Mouse (Mus musculus) bone marrow, adult 2 months (tissue): ENCODE measurements at regions not wholly inside any gene's neighbourhood (a gene's known extent, or its start where the extent isn't known, plus 50 kb on each side); places are given as distances from the start of the nearest gene placed in this dataset.
A peak's percentile ranks its signal among the peaks of the same experiment; 100 is the strongest.

ENCODE experiments used
- H3K27ac ChIP-seq: fragments of 200-500 bp; 2 replicates; pipeline ENCODE4 v1.5.1; 2012; ENCODE audit warnings: low read depth, mild to moderate bottlenecking, control low read depth, inconsistent platforms, low read length; ENCODE audit not compliant: control insufficient read depth, poor library complexity, insufficient read depth
- H3K4me1 ChIP-seq: fragments of 200-500 bp; 2 replicates; pipeline ENCODE4 v1.6.1; 2011; ENCODE audit warnings: low read length; ENCODE audit not compliant: control insufficient read depth, insufficient read depth
- H3K4me3 ChIP-seq: fragments of 200-500 bp; replicated peaks from 2 replicates; pipeline ENCODE3; 2011; ENCODE audit warnings: mild to moderate bottlenecking, low read depth, low read length, control low read depth; ENCODE audit not compliant: control insufficient read depth
- CTCF ChIP-seq: fragments of 200-500 bp; IDR thresholded peaks from 2 replicates; pipeline ENCODE4 v1.5.1; 2011; ENCODE audit warnings: low read length, control low read depth; ENCODE audit not compliant: control insufficient read depth, insufficient read depth
- POLR2A ChIP-seq: fragments of 200-500 bp; IDR thresholded peaks from 2 replicates; pipeline ENCODE4 v1.6.1; 2011; ENCODE audit warnings: low read depth, mild to moderate bottlenecking, control low read depth, low read length, borderline replicate concordance; ENCODE audit not compliant: control insufficient read depth
- WGBS: fragments of 180-500 bp; shearing (Covaris S2); methylation state at CpG from one replicate; pipeline ENCODE4 v1.1.7; 2018; 5-methylcytosine and 5-hydroxymethylcytosine counted together

DNA sequence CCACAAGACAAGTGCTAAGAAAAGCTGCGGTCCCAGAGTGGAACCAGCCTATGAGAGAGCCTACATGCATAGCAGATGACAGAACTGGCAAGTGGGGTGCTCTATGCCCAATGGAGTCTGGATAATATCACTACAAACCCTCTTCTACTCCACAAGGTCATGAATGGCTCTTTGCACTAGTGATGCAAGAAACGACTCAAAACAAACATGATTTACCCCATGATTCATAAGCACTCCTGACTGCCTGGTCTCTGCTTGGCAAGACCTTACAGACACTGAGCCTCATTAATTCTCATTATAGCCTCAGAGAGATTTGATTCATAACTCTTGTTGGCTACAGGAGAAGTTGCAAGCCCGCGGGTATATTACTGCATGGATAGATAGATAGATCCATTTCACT, 139.1 kb downstream of the Ttc8 start:
- TF ChIP-seq CTCF (no peak), POLR2A (no peak)
- H3K27ac ChIP-seq: no peak overlapping the region
- 86% methylated on average over 4 of the region's 4 CpGs for WGBS

DNA sequence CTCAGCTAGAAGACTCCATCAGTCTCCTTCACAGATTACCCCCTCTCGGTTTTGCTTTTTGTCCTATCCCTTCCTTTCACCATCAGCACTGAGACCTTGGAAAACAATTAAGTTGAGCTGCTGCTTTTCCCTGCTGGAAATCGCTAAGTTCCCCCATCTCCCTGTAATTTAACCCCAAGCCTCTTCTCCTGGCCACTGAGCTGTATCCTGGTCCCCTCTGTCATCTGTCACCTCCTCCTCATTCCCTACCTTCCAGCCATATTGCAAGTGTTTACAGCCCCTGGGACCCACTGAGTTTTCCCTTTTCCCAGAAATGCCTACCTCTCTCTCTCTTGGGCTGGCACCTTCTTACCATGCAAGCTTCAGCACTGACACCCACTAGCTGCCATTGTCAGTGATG, 140.3 kb downstream of the Ttc8 start:
- Histone ChIP-seq H3K4me3 (no peak overlapping the region), H3K4me1 (no peaks in the 10 kb centered on the region), H3K27ac (no peak overlapping the region)
- TF ChIP-seq CTCF: no peak
- no peak for TF ChIP-seq POLR2A
- 72% methylated on average over 2 of the region's 2 CpGs for WGBS

More for the DNA sequence above, 139.1 kb downstream of the Ttc8 start:
- Histone ChIP-seq H3K4me1 (no peaks in the 10 kb centered on the region), H3K4me3 (no peak overlapping the region)

DNA sequence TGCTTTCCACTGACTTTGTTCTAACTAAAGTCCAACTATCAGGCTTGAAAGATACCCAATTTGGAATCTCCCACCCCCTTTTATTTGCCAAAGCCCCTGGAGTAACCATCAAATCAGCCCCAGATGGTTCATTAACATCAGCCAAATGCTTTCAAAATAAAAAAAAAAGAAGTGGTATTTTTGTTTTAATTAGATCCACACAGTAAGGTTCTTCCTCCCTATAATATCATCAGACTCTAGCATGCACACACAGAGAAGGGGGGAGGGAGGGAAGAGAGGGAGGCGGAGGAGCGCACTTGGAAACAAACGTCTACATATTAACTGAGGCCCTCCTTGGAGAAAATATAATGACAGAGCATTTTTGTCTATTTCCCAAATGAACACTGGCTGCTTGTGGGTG, 143.1 kb downstream of the Ttc8 start:
- no peak for TF ChIP-seq POLR2A
- TF ChIP-seq CTCF: no peak

DNA sequence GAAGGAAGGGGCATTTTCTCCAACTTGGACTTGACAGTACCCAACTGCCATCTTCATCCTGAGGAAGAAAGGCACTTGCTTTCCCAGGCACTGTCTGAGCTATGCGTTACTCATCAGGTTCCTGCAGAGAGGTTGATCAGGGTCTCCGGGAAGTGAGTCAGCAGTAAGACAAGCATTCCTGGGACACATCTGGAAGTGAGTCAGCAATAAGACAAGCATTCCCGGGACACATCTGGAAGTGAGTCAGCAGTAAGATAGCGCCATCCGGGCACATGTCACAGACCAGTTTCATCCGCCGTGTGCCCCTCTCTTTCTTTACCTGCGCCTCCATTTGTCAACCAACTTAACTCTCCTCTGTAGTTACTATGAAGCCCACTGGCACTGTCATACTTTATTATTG, 143.5 kb downstream of the Ttc8 start:
- TF ChIP-seq CTCF (no peak), POLR2A (no peak)
- Histone ChIP-seq H3K4me1 (no peaks in the 10 kb centered on the region), H3K4me3 (no peak overlapping the region), H3K27ac (no peak overlapping the region)
- 73% methylated on average over 8 of the region's 8 CpGs for WGBS

More for the DNA sequence above, 143.1 kb downstream of the Ttc8 start:
- no peak overlapping the region for H3K27ac ChIP-seq
- no peak overlapping the region for H3K4me3 ChIP-seq
- WGBS: 64% methylated on average over 3 of the region's 3 CpGs
- no peaks in the 10 kb centered on the region for H3K4me1 ChIP-seq

DNA sequence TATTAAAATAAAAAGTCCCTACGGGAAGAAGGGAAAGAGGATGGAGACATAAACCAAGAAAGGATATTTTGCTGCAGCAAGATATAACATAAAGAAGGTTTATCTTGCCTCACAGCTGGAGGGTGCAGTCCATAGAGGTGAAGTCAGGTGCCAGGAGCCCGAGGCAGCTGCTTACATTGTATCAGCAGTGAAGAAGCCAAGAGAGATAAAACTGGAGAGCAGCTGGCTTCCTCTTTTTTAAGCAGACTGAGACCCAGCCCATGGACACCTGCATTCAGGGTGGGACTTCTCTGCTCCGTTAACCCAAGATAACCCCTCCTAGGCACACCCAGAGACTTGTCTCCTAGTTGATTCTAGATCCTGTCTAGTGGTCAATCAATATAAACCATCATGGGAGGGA, 147.6 kb downstream of the Ttc8 start:
- TF ChIP-seq POLR2A: no peak
- no peak for TF ChIP-seq CTCF
- Histone ChIP-seq H3K27ac (no peak overlapping the region), H3K4me1 (no peaks in the 10 kb centered on the region), H3K4me3 (no peak overlapping the region)
- WGBS: 12% methylated on average over 3 of the region's 3 CpGs

DNA sequence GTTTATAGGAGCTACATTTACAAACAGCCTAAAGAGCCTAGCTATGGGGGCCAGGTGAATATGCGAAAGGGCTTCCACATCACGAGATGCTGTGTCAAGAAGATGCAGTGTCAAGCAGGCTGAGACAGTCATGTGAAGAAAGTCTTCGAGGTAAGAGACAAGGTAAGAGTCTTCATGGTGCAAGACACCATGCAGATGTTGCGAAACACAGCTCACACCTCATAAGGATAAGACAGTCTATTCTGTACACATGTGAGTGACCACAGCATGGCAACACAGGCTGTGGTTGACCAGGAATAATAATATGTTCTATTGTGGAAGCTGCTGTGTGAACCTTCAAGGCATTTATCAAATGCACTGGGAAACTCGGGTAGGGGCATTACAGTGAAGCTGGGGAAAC, 153.4 kb downstream of the Ttc8 start:
- TF ChIP-seq CTCF: no peak
- TF ChIP-seq POLR2A: no peak
- WGBS: 63% methylated on average over 5 of the region's 5 CpGs

DNA sequence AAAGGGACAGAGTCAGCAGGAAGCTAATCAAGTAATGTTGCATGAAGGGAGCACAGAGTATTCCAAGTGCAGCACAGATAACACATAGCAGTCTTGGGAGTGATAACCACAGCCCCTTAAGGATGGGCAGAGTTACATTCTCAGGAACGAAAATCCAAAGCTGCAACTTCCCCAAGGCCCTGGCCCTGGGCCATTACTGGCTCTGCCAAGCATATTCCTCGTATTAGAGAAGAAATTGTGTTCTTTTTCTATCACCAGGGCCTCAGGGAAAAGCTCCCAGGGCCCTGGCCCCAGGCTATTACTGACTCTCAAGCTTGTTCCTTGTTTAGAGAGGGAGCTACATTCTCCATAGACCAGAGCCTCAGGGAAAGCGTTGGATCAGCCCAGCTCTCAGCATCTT, 157.0 kb downstream of the Ttc8 start:
- WGBS: 53% methylated on average over 3 of the region's 3 CpGs
- H3K4me3 ChIP-seq: no peak overlapping the region
- H3K27ac ChIP-seq: no peak overlapping the region
- H3K4me1 ChIP-seq: no peaks in the 10 kb centered on the region; the same call in none of the 2 replicates
- TF ChIP-seq POLR2A: no peak
- TF ChIP-seq CTCF: no peak

More for the DNA sequence above, 153.4 kb downstream of the Ttc8 start:
- Histone ChIP-seq H3K27ac (no peak overlapping the region), H3K4me3 (no peak overlapping the region), H3K4me1 (no peaks in the 10 kb centered on the region; the same call in none of the 2 replicates)

DNA sequence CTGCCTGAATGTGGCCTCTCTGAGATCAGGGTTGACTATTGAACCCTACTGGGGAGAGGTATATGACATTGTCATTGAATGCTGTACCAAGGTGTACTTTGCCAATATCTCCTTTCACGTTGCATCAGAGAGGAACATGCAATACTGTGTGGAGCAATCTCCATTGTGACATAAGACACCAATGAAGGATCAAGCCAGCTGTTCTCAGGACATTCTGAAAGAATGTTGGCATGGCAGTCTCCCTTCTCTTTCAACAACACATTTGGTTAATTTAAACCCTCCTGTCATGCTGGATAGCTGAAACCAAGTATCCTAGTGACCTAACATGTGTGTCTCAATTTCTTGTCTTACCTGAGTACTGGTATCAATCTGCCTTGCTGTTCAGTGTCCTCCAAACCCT, 159.5 kb downstream of the Ttc8 start:
- Histone ChIP-seq H3K4me1 (no peaks in the 10 kb centered on the region; the same call in 1 of the 2 replicates), H3K4me3 (no peak overlapping the region), H3K27ac (no peak overlapping the region)
- TF ChIP-seq CTCF (no peak), POLR2A (no peak)
- 40% methylated on average over 1 of the region's 1 CpGs for WGBS

DNA sequence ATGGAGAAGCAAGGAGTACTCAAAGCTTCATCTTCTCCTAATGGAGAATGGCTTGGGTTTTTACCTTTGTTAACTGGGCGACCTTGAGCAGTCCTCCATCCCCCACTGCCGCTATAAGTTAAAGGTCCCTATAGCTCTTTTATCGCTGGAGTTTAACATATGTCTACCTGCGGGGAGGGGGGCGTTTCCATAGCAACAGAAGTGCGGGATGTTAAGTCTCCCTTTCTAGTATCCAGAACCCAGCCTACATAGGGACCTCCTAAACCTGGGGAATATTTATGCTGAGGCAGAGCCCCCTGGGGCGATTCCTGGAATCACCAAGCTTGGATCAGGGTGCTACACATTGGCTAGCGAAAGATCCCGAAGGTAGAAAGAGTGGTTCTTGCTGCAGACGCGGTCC, 163.2 kb downstream of the Ttc8 start:
- Histone ChIP-seq H3K4me3 (no peak overlapping the region), H3K27ac (no peak overlapping the region), H3K4me1 (no peaks in the 10 kb centered on the region; the same call in 1 of the 2 replicates)
- 51% methylated on average over 11 of the region's 11 CpGs for WGBS
- TF ChIP-seq CTCF: no peak
- TF ChIP-seq POLR2A: no peak

DNA sequence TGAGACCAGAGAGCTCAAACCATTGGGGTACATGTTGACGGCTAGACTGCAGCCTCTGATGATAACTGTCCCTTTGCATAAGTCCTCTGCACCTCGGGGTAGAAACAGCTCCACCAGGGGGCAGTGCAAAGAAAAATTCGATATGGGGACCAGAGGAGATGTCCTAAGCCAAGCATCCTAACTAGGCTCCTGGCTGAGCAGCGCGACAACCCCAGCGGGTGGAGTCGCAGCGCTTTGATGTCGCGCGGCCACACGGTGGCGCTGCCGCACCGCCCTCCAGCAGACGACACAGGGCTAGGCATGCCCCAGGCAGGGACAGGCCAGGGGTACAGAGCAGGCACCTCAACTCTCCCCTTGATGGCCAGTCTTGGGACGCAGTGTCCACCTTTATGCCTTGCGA, 163.8 kb downstream of the Ttc8 start:
- WGBS: 5% methylated on average over 18 of the region's 18 CpGs
- TF ChIP-seq CTCF: peak; percentile 96
- peak; percentile 15; the same call in 1 of the 2 replicates for TF ChIP-seq POLR2A
- no peaks in the 10 kb centered on the region; the same call in 1 of the 2 replicates for H3K4me1 ChIP-seq
- no peak overlapping the region for H3K4me3 ChIP-seq
- H3K27ac ChIP-seq: no peak overlapping the region
